Mouse (Mus musculus): ENCODE results near the gene Ccdc186.

GRCm38 (mm10) chr19:56821040-56821797 is 771 bp downstream of the Ccdc186 start:
- TF ChIP-seq CTCF (IDR thresholded peaks at IDR 0.05; ENCODE audit: low read depth) (no peak), EP300 (optimal IDR thresholded peaks at IDR 0.05) (no peak)

All from stomach, postnatal 0 days (tissue).